Mouse (Mus musculus) C2C12 (cell line): ENCODE results near the gene Tmprss3.

Experiments
- CEBPB ChIP-seq: IDR thresholded peaks from one replicate; pipeline ENCODE4 v1.6.1; 2011; ENCODE audit warnings: low read depth, mild to moderate bottlenecking, control low read depth, moderate library complexity
- CTCF ChIP-seq: IDR thresholded peaks from one replicate; pipeline ENCODE4 v1.5.1; 2011; ENCODE audit not compliant: control insufficient read depth, insufficient read depth, insufficient read length
- MAX ChIP-seq: IDR thresholded peaks from one replicate; pipeline ENCODE4 v1.6.1; 2011; ENCODE audit warnings: mild to moderate bottlenecking, control low read depth
- USF1 ChIP-seq: IDR thresholded peaks from one replicate; pipeline ENCODE4 v1.6.1; 2011; ENCODE audit warnings: low read depth, mild to moderate bottlenecking, control low read depth, moderate library complexity

GRCm38 (mm10) chr17:31131269-31131821 is 67.4 kb downstream of the Tmprss3 start:
- TF ChIP-seq MAX (no peak), CTCF (no peak), USF1 (no peak), CEBPB (no peak)
